Mouse (Mus musculus) liver, embryonic 15.5 days (tissue): ENCODE measurements around the gene Hist1h1d. TPM values are rescaled to one million over a fixed set of nuclear protein-coding genes. Genes with fewer than 3 reads are reported as not detected.
A peak's percentile ranks its signal among the peaks of the same experiment; 100 is the strongest.

ENCODE experiments used
- ATAC-seq: fragments of 200-750 bp; cut with Nextera tagmentation; 2 replicates; pipeline ENCODE4 v1.8.0; 2017; ENCODE audit warnings: moderate number of reproducible peaks, mild to moderate bottlenecking, moderate library complexity; ENCODE audit not compliant: insufficient read depth
- H3K27ac ChIP-seq: fragments of 300-500 bp; sonication (generic); replicated peaks from 2 replicates; pipeline ENCODE4 v1.5.1; 2015; ENCODE audit warnings: mild to moderate bottlenecking, inconsistent platforms
- H3K27me3 ChIP-seq: fragments of 300-500 bp; sonication (generic); 2 replicates; pipeline ENCODE4 v1.6.1; 2015; ENCODE audit warnings: mild to moderate bottlenecking, inconsistent platforms
- H3K36me3 ChIP-seq: fragments of 300-500 bp; sonication (generic); replicated peaks from 2 replicates; pipeline ENCODE4 v1.6.1; 2015; ENCODE audit warnings: moderate library complexity, mild to moderate bottlenecking, inconsistent platforms
- H3K4me1 ChIP-seq: fragments of 300-500 bp; sonication (generic); replicated peaks from 2 replicates; pipeline ENCODE4 v1.6.1; 2015; ENCODE audit warnings: inconsistent platforms
- H3K4me2 ChIP-seq: fragments of 300-500 bp; sonication (generic); 2 replicates; pipeline ENCODE4 v1.6.1; 2015; ENCODE audit warnings: moderate library complexity, mild to moderate bottlenecking, inconsistent platforms
- H3K4me3 ChIP-seq: fragments of 300-500 bp; sonication (generic); replicated peaks from 2 replicates; pipeline ENCODE4 v1.5.1; 2015; ENCODE audit warnings: mild to moderate bottlenecking, inconsistent platforms
- H3K9ac ChIP-seq: fragments of 300-500 bp; sonication (generic); 2 replicates; pipeline ENCODE4 v1.6.1; 2015; ENCODE audit warnings: moderate library complexity, mild to moderate bottlenecking, inconsistent platforms
- H3K9me3 ChIP-seq: fragments of 300-500 bp; sonication (generic); replicated peaks from 2 replicates; pipeline ENCODE4 v1.6.1; 2016; ENCODE audit warnings: inconsistent platforms
- WGBS: fragments of 180-500 bp; shearing (Covaris S2); methylation state at CpG from one replicate; pipeline ENCODE4 v1.1.7; 2015; ENCODE audit warnings: mixed read lengths; ENCODE audit not compliant: insufficient replicate concordance; 5-methylcytosine and 5-hydroxymethylcytosine counted together
- polyA plus RNA-seq: library from polyadenylated mRNA; unstranded; fragments of >200 nt; fragmentation: Nextera tagmentation; extraction: Ambion mirVana; gene quantifications from 2 replicates; pipeline ENCODE4 v1.2.1, GENCODE M21; 2015

Hist1h1d gene
- polyA plus RNA-seq, 1 experiment from 2014 or later = 1.1 TPM

- no peaks in the 10 kb centered on the region for H3K9me3 ChIP-seq
- peaks cover 38% of the 10 kb centered on the region for H3K4me1 ChIP-seq
- ATAC-seq = peak; percentile 81
- WGBS = under 1% methylated on average over 27 of the region's 27 CpGs
- peak overlapping the region; percentile 89 for H3K4me2 ChIP-seq
- no peaks in the 10 kb centered on the region for H3K36me3 ChIP-seq
- H3K27me3 ChIP-seq = no peaks in the 10 kb centered on the region
- peak overlapping the region; percentile 62 for H3K4me3 ChIP-seq
- H3K27ac ChIP-seq = peak overlapping the region; percentile 84
- H3K9ac ChIP-seq = peak overlapping the region; percentile 63
Observed at GRCm38 (mm10) chr13:23517603-23518294, 35.3 kb upstream of the Hist1h1d start.

GRCm38 (mm10) chr13:23518295-23518603 lies 34.8 kb upstream of the Hist1h1d start:
- no peak for ATAC-seq
- WGBS = under 1% methylated on average over 6 of the region's 6 CpGs
- no peaks in the 10 kb centered on the region for H3K9me3 ChIP-seq
- H3K27ac ChIP-seq = peak overlapping the region; percentile 84
- H3K36me3 ChIP-seq = no peaks in the 10 kb centered on the region
- H3K9ac ChIP-seq = peak overlapping the region; percentile 49
- peaks cover 38% of the 10 kb centered on the region for H3K4me1 ChIP-seq
- peak overlapping the region; percentile 89 for H3K4me2 ChIP-seq
- peak overlapping the region; percentile 62 for H3K4me3 ChIP-seq
- H3K27me3 ChIP-seq = no peaks in the 10 kb centered on the region

DNA sequence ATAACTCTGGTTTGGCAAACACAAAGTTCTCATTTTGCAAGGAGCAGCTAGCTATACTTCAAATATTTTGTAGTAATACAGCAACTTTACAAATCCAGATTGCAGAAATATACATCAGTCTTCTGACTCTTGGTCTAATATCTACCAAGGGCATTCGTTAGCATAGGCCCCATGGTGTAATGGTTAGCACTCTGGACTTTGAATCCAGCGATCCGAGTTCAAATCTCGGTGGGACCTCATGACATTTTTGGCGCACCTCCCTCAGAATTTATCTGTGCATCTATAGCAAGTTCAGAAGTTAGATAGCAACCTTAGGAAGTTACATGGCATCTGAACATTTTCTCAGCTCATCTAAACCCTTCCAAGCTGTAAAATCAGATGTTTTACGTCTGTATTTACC lies 34.2 kb upstream of the Hist1h1d start:
- Histone ChIP-seq H3K4me2 (peak overlapping the region; percentile 89), H3K4me1 (peaks cover 39% of the 10 kb centered on the region), H3K36me3 (no peaks in the 10 kb centered on the region), H3K27me3 (no peaks in the 10 kb centered on the region), H3K4me3 (peak overlapping the region; percentile 62), H3K9ac (no peak overlapping the region), H3K27ac (peak overlapping the region; percentile 75), H3K9me3 (no peaks in the 10 kb centered on the region)
- WGBS = 1% methylated on average over 6 of the region's 6 CpGs
- ATAC-seq = peak; percentile 62

- peak overlapping the region; percentile 75 for H3K27ac ChIP-seq
- H3K4me1 ChIP-seq = peaks cover 42% of the 10 kb centered on the region
- peak overlapping the region; percentile 89 for H3K4me2 ChIP-seq
- H3K4me3 ChIP-seq = peak overlapping the region; percentile 62
- WGBS = under 1% methylated on average over 10 of the region's 10 CpGs
- peak; percentile 45 for ATAC-seq
- no peak overlapping the region for H3K9ac ChIP-seq
- no peaks in the 10 kb centered on the region for H3K9me3 ChIP-seq
- no peaks in the 10 kb centered on the region for H3K27me3 ChIP-seq
- no peaks in the 10 kb centered on the region for H3K36me3 ChIP-seq
Observed at GRCm38 (mm10) chr13:23519416-23519815, 33.6 kb upstream of the Hist1h1d start.

- H3K36me3 ChIP-seq = no peaks in the 10 kb centered on the region
- WGBS = under 1% methylated on average over 14 of the region's 14 CpGs
- no peak overlapping the region for H3K27ac ChIP-seq
- peaks cover 50% of the 10 kb centered on the region for H3K4me1 ChIP-seq
- no peaks in the 10 kb centered on the region for H3K9me3 ChIP-seq
- no peak overlapping the region for H3K9ac ChIP-seq
- peak overlapping the region; percentile 13 for H3K4me3 ChIP-seq
- peak overlapping the region; percentile 50 for H3K4me2 ChIP-seq
- no peaks in the 10 kb centered on the region for H3K27me3 ChIP-seq
- peak; percentile 32; the same call in 1 of the 2 replicates for ATAC-seq
Observed at GRCm38 (mm10) chr13:23521703-23522102, 31.4 kb upstream of the Hist1h1d start.

DNA sequence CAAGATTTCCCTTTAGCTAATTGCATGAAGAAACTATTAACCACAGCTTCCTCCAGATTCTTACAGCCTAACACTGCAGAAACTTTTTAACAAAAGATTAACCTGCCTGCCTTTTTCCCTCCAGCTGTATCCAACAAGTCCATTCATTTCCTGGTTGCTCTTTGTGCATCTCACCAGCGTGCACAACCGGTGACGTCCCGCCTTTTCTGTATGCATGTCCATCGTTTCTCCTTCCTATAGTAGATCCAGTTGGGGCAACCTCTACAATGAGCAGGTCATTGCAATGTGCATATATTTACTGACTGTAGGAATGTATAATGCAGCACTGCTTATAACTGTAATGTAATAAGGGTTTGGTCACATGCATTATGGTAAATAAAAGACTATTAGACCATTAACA lies 29.1 kb upstream of the Hist1h1d start:
- H3K4me3 ChIP-seq = no peak overlapping the region
- no peak overlapping the region for H3K27ac ChIP-seq
- ATAC-seq = no peak
- H3K4me2 ChIP-seq = no peak overlapping the region
- WGBS = 31% methylated on average over 5 of the region's 5 CpGs
- H3K36me3 ChIP-seq = no peaks in the 10 kb centered on the region
- H3K9me3 ChIP-seq = no peaks in the 10 kb centered on the region
- no peaks in the 10 kb centered on the region for H3K27me3 ChIP-seq
- no peak overlapping the region for H3K9ac ChIP-seq
- peaks cover 56% of the 10 kb centered on the region for H3K4me1 ChIP-seq

GRCm38 (mm10) chr13:23524654-23525053 lies 28.4 kb upstream of the Hist1h1d start:
- ATAC-seq = 0 out of 2 replicates have a peak, but pooled peaks have one; percentile 13

DNA sequence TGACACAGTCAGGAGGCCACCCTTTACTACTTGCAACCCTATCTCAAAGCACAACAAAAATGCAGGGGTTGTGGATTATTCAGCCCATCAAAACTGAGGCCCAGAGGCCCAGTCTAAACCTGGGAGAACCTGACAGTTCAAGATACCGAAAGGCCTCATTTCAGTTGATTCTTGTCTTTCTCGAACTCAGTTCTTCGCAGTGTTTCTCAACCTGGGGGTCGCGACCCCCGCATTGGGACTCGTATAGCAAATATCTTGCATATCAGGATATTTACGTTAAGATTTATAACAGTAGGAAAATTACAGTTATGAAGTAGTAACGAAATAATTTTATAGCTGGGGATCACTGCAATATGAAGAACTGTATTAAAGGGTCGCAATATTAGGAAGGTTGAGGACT lies 27.2 kb upstream of the Hist1h1d start:
- H3K4me1 ChIP-seq = peaks cover 44% of the 10 kb centered on the region

More at GRCm38 (mm10) chr13:23524654-23525053, 28.4 kb upstream of the Hist1h1d start:
- Histone ChIP-seq H3K27ac (no peak overlapping the region), H3K4me3 (no peak overlapping the region), H3K4me2 (peak overlapping the region; percentile 18; the same call in 1 of the 2 replicates), H3K36me3 (no peaks in the 10 kb centered on the region), H3K27me3 (no peaks in the 10 kb centered on the region), H3K9me3 (no peaks in the 10 kb centered on the region), H3K9ac (0 out of 2 replicates have a peak overlapping the region, but pooled peaks have one; percentile 5), H3K4me1 (peaks cover 56% of the 10 kb centered on the region)
- WGBS = 11% methylated on average over 5 of the region's 5 CpGs

DNA sequence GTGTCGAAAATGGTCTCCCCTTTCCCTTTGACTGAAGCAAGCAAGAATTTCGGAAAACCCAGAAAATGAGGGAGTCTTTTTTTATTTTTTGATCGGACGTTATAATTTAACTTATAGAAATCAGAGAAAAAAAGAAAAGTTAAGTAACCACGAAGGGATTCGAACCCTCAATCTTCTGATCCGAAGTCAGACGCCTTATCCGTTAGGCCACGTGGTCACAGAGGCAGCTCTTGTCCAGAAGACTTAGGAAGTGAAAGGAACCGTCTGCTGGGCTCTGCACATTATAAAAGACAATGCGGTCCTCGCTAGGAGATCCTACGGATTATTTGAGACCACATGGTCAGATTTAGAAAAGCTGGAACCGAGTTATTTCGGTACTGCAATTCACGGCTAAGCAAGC lies 26.8 kb upstream of the Hist1h1d start:
- Histone ChIP-seq H3K9me3 (no peaks in the 10 kb centered on the region), H3K4me3 (peak overlapping the region; percentile 45), H3K36me3 (no peaks in the 10 kb centered on the region), H3K27ac (no peak overlapping the region), H3K9ac (peak overlapping the region; percentile 32; the same call in 1 of the 2 replicates), H3K4me2 (peak overlapping the region; percentile 65), H3K27me3 (no peaks in the 10 kb centered on the region), H3K4me1 (peaks cover 40% of the 10 kb centered on the region)
- no peak for ATAC-seq
- under 1% methylated on average over 17 of the region's 17 CpGs for WGBS

More for the DNA sequence above, 27.2 kb upstream of the Hist1h1d start:
- H3K36me3 ChIP-seq = no peaks in the 10 kb centered on the region
- H3K27me3 ChIP-seq = no peaks in the 10 kb centered on the region
- ATAC-seq = no peak
- peak overlapping the region; percentile 45 for H3K4me3 ChIP-seq
- 2% methylated on average over 10 of the region's 10 CpGs for WGBS
- H3K9me3 ChIP-seq = no peaks in the 10 kb centered on the region
- H3K9ac ChIP-seq = peak overlapping the region; percentile 26; the same call in 1 of the 2 replicates
- H3K4me2 ChIP-seq = peak overlapping the region; percentile 65
- H3K27ac ChIP-seq = 0 out of 2 replicates have a peak overlapping the region, but pooled peaks have one; percentile 25

GRCm38 (mm10) chr13:23529005-23529404 lies 24.1 kb upstream of the Hist1h1d start:
- WGBS = 80% methylated on average over 5 of the region's 5 CpGs
- ATAC-seq = no peak
- no peak overlapping the region for H3K9ac ChIP-seq

DNA sequence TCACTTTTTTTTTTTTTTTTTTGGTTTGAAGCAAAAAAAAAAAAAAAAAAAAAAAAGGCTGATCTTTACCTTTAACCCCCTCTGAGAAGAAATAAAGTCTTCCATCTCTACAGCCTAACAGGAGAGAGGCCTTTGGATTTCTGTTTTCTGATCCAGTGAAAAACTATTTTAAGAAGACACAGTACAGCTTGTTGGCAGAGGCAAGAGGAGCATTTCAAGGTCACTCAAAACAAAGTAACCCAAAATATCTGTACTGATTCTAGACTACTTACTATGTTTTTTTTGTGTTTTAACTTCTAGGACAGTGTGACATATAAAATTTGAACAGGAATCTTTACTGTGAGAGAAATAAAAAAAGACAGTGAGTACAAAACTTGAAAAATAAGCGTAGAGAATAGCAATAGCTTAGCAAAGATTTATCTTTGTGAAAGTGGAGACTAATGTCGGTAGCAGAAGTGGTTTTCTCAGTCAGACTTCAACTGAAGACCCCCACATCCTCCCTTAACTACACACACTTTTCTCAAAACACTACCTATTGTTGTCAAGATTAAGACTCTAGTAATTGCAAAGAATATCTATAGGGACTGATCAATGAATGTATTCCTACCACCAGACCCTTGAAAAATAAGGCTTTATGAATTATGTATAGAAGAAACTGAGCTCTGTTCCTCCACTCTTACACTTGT lies 23.4 kb upstream of the Hist1h1d start:
- H3K4me1 ChIP-seq = peaks cover 44% of the 10 kb centered on the region
- ATAC-seq = no peak
- 21% methylated on average over 2 of the region's 2 CpGs for WGBS
- peak overlapping the region; percentile 66 for H3K4me3 ChIP-seq
- H3K4me2 ChIP-seq = peak overlapping the region; percentile 78
- H3K9ac ChIP-seq = peak overlapping the region; percentile 75
- H3K36me3 ChIP-seq = no peaks in the 10 kb centered on the region
- H3K27me3 ChIP-seq = no peaks in the 10 kb centered on the region
- peak overlapping the region; percentile 98 for H3K27ac ChIP-seq
- H3K9me3 ChIP-seq = no peaks in the 10 kb centered on the region

More at GRCm38 (mm10) chr13:23529005-23529404, 24.1 kb upstream of the Hist1h1d start:
- no peaks in the 10 kb centered on the region for H3K36me3 ChIP-seq
- H3K4me3 ChIP-seq = no peak overlapping the region
- peak overlapping the region; percentile 29; the same call in 1 of the 2 replicates for H3K27ac ChIP-seq
- H3K4me1 ChIP-seq = peaks cover 45% of the 10 kb centered on the region
- no peak overlapping the region for H3K4me2 ChIP-seq
- no peaks in the 10 kb centered on the region for H3K9me3 ChIP-seq
- no peaks in the 10 kb centered on the region for H3K27me3 ChIP-seq
